Mouse (Mus musculus) kidney, embryonic 15.5 days (tissue): ENCODE results near the gene Hp1bp3. TPM values are rescaled to one million over a fixed set of nuclear protein-coding genes. Genes with fewer than 3 reads are reported as not detected.

ENCODE experiments used
- ATAC-seq: fragments of 200-750 bp; cut with Nextera tagmentation; replicated peaks from 2 replicates; pipeline ENCODE4 v1.8.0; 2017; ENCODE audit warnings: moderate TSS enrichment; ENCODE audit not compliant: low FRiP score
- H3K27ac ChIP-seq: fragments of 300-500 bp; sonication (generic); 2 replicates; pipeline ENCODE4 v1.5.1; 2015; ENCODE audit warnings: mild to moderate bottlenecking, inconsistent platforms
- H3K27me3 ChIP-seq: fragments of 300-500 bp; sonication (generic); 2 replicates; pipeline ENCODE4 v1.6.1; 2015; ENCODE audit warnings: inconsistent platforms
- H3K36me3 ChIP-seq: fragments of 300-500 bp; sonication (generic); 2 replicates; pipeline ENCODE4 v1.6.1; 2015; ENCODE audit warnings: inconsistent platforms
- H3K4me1 ChIP-seq: fragments of 300-500 bp; sonication (generic); 2 replicates; pipeline ENCODE4 v1.6.1; 2015; ENCODE audit warnings: inconsistent platforms
- H3K4me2 ChIP-seq: fragments of 300-500 bp; sonication (generic); 2 replicates; pipeline ENCODE4 v1.6.1; 2015; ENCODE audit warnings: moderate library complexity, mild to moderate bottlenecking, inconsistent platforms
- H3K4me3 ChIP-seq: fragments of 300-500 bp; sonication (generic); replicated peaks from 2 replicates; pipeline ENCODE4 v1.5.1; 2015; ENCODE audit warnings: mild to moderate bottlenecking, inconsistent platforms
- H3K9ac ChIP-seq: fragments of 300-500 bp; sonication (generic); 2 replicates; pipeline ENCODE4 v1.6.1; 2015; ENCODE audit warnings: mild to moderate bottlenecking, inconsistent platforms
- H3K9me3 ChIP-seq: fragments of 300-500 bp; sonication (generic); replicated peaks from 2 replicates; pipeline ENCODE4 v1.6.1; 2016; ENCODE audit warnings: inconsistent platforms
- WGBS: fragments of 180-500 bp; shearing (Covaris S2); methylation state at CpG from one replicate; pipeline ENCODE4 v1.1.7; 2015; ENCODE audit warnings: mixed read lengths; 5-methylcytosine and 5-hydroxymethylcytosine counted together
- polyA plus RNA-seq: library from polyadenylated mRNA; unstranded; fragments of >200 nt; fragmentation: Nextera tagmentation; extraction: Ambion mirVana; gene quantifications from 2 replicates; pipeline ENCODE4 v1.2.1, GENCODE M21; 2015

The Hp1bp3 gene
- polyA plus RNA-seq, 1 experiment from 2014 or later, result 161 TPM

DNA sequence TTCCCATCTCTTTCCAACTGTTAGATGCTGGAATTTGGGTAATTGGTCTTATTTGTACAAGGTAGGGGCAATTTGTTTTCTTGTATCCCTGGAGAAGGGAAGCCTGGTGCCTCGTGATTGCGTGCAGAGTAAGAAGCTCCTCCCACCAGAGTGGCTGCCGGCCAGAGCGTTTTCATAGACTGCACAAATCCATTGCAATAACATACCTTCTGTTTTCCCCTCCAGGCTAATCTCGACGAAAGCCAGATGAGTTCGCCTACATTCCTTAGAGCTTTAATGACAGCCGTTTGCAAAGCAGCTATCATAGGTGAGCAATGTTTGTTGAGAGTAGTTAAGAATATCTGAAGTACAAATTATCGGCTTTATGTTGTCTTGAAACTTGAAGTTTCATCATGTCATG lies 14.4 kb upstream of the Hp1bp3 start:
- H3K4me1 ChIP-seq, result no peaks in the 10 kb centered on the region
- ATAC-seq, result no peak
- H3K36me3 ChIP-seq, result peaks cover 95% of the 10 kb centered on the region
- 83% methylated on average over 9 of the region's 9 CpGs for WGBS
- no peak overlapping the region for H3K4me2 ChIP-seq
- no peaks in the 10 kb centered on the region for H3K9me3 ChIP-seq
- H3K9ac ChIP-seq, result no peak overlapping the region
- H3K4me3 ChIP-seq, result no peak overlapping the region
- H3K27ac ChIP-seq, result no peak overlapping the region
- no peaks in the 10 kb centered on the region for H3K27me3 ChIP-seq

GRCm38 (mm10) chr4:138210116-138210515 lies 6.0 kb upstream of the Hp1bp3 start:
- Histone ChIP-seq H3K27me3 (no peaks in the 10 kb centered on the region), H3K36me3 (peaks cover 50% of the 10 kb centered on the region), H3K4me3 (no peak overlapping the region), H3K9ac (no peak overlapping the region), H3K27ac (no peak overlapping the region), H3K4me2 (no peak overlapping the region), H3K9me3 (no peaks in the 10 kb centered on the region), H3K4me1 (no peaks in the 10 kb centered on the region)
- ATAC-seq, result no peak
- 94% methylated on average over 5 of the region's 5 CpGs for WGBS

GRCm38 (mm10) chr4:138213861-138214260 lies 2.2 kb upstream of the Hp1bp3 start:
- Histone ChIP-seq H3K27ac (no peak overlapping the region), H3K36me3 (peaks cover 14% of the 10 kb centered on the region), H3K9ac (no peak overlapping the region), H3K27me3 (no peaks in the 10 kb centered on the region), H3K4me1 (peaks cover 21% of the 10 kb centered on the region), H3K4me2 (no peak overlapping the region), H3K9me3 (no peaks in the 10 kb centered on the region), H3K4me3 (no peak overlapping the region)
- ATAC-seq, result no peak
- 76% methylated on average over 3 of the region's 3 CpGs for WGBS

- Histone ChIP-seq H3K27me3 (no peaks in the 10 kb centered on the region), H3K4me3 (peak overlapping the region; percentile 92), H3K9me3 (no peaks in the 10 kb centered on the region), H3K9ac (peak overlapping the region; percentile 97), H3K4me1 (peaks cover 33% of the 10 kb centered on the region), H3K4me2 (peak overlapping the region; percentile 79), H3K36me3 (no peaks in the 10 kb centered on the region; the same call in 1 of the 2 replicates), H3K27ac (peak overlapping the region; percentile 100)
- ATAC-seq, result no peak
- WGBS, result 47% methylated on average over 13 of the region's 13 CpGs
These were observed 361 bp upstream of the Hp1bp3 start for GRCm38 (mm10) chr4:138215671-138216199.

GRCm38 (mm10) chr4:138216891-138217392 lies 846 bp downstream of the Hp1bp3 start:
- Histone ChIP-seq H3K27me3 (no peaks in the 10 kb centered on the region), H3K4me3 (peak overlapping the region; percentile 92), H3K9ac (peak overlapping the region; percentile 97), H3K27ac (peak overlapping the region; percentile 100), H3K4me1 (peaks cover 37% of the 10 kb centered on the region), H3K9me3 (no peaks in the 10 kb centered on the region), H3K4me2 (peak overlapping the region; percentile 79), H3K36me3 (peaks cover 6% of the 10 kb centered on the region)
- under 1% methylated on average over 68 of the region's 68 CpGs for WGBS
- ATAC-seq, result peak; percentile 98

DNA sequence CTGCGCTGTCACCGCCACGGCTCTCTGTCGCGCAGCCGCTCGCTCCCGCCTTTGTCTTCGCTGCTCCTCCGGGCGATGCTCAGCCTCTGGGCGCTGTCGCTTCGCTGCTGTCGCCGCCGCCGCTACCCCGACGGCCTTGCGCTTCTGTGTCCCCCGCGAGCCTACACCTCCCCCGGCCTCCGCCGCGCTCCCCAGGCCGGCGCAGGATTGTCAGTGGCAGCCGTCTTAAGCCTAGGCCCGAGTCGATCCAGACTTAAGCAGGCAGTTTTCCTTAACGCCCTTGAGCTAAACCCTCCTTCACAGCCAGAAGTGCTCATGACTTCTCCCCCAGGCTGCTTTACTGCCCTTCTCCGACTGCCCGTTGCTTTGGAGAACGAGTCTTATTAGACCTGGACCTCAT lies 1.3 kb downstream of the Hp1bp3 start:
- Histone ChIP-seq H3K9ac (peak overlapping the region; percentile 97), H3K4me3 (peak overlapping the region; percentile 92), H3K27me3 (no peaks in the 10 kb centered on the region), H3K4me1 (peaks cover 37% of the 10 kb centered on the region), H3K4me2 (peak overlapping the region; percentile 79), H3K9me3 (no peaks in the 10 kb centered on the region), H3K36me3 (peaks cover 11% of the 10 kb centered on the region), H3K27ac (peak overlapping the region; percentile 89)
- WGBS, result under 1% methylated on average over 36 of the region's 36 CpGs
- ATAC-seq, result peak; percentile 36

GRCm38 (mm10) chr4:138217951-138218685 lies 2.0 kb downstream of the Hp1bp3 start:
- Histone ChIP-seq H3K4me1 (peaks cover 37% of the 10 kb centered on the region), H3K9ac (peak overlapping the region; percentile 97), H3K36me3 (peaks cover 18% of the 10 kb centered on the region), H3K9me3 (no peaks in the 10 kb centered on the region), H3K27ac (peak overlapping the region; percentile 89), H3K27me3 (no peaks in the 10 kb centered on the region), H3K4me2 (peak overlapping the region; percentile 79), H3K4me3 (peak overlapping the region; percentile 92)
- no peak for ATAC-seq
- WGBS, result 74% methylated on average over 11 of the region's 11 CpGs

GRCm38 (mm10) chr4:138219331-138219730 lies 3.2 kb downstream of the Hp1bp3 start:
- H3K4me1 ChIP-seq, result peaks cover 39% of the 10 kb centered on the region
- no peaks in the 10 kb centered on the region for H3K9me3 ChIP-seq
- no peak overlapping the region for H3K27ac ChIP-seq
- H3K27me3 ChIP-seq, result no peaks in the 10 kb centered on the region
- H3K9ac ChIP-seq, result no peak overlapping the region
- no peak for ATAC-seq
- H3K4me2 ChIP-seq, result no peak overlapping the region
- no peak overlapping the region for H3K4me3 ChIP-seq
- peaks cover 30% of the 10 kb centered on the region for H3K36me3 ChIP-seq
- WGBS, result 89% methylated on average over 5 of the region's 5 CpGs

DNA sequence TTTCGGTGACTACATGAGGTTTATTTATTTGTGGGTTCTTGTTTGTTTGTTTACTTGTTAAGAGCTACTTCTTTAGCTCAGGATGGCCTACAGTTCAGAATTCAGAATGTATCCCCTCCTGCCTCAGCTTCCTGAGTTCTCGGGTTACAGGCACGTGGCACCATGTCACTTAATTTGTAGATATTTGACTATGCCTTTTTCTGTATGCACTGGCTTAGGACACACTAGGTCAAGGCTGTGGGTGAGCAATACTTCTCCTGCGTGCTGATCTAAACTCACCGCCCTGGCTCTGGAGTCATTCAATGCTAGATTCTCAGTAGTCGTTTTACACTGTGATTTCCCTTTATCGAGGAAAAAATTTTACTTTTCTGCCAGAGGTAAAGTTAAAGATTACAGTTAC lies 4.7 kb downstream of the Hp1bp3 start:
- WGBS, result 84% methylated on average over 7 of the region's 7 CpGs
- Histone ChIP-seq H3K27me3 (no peaks in the 10 kb centered on the region), H3K27ac (no peak overlapping the region), H3K36me3 (peaks cover 44% of the 10 kb centered on the region), H3K4me3 (no peak overlapping the region), H3K9me3 (no peaks in the 10 kb centered on the region), H3K4me2 (no peak overlapping the region), H3K4me1 (peaks cover 35% of the 10 kb centered on the region), H3K9ac (no peak overlapping the region)
- ATAC-seq, result no peak

GRCm38 (mm10) chr4:138221406-138221805 lies 5.3 kb downstream of the Hp1bp3 start:
- Histone ChIP-seq H3K27ac (no peak overlapping the region), H3K27me3 (no peaks in the 10 kb centered on the region), H3K4me3 (no peak overlapping the region), H3K4me1 (peaks cover 31% of the 10 kb centered on the region), H3K9ac (no peak overlapping the region), H3K9me3 (no peaks in the 10 kb centered on the region), H3K4me2 (no peak overlapping the region), H3K36me3 (peaks cover 50% of the 10 kb centered on the region)
- 85% methylated on average over 5 of the region's 5 CpGs for WGBS
- no peak for ATAC-seq

DNA sequence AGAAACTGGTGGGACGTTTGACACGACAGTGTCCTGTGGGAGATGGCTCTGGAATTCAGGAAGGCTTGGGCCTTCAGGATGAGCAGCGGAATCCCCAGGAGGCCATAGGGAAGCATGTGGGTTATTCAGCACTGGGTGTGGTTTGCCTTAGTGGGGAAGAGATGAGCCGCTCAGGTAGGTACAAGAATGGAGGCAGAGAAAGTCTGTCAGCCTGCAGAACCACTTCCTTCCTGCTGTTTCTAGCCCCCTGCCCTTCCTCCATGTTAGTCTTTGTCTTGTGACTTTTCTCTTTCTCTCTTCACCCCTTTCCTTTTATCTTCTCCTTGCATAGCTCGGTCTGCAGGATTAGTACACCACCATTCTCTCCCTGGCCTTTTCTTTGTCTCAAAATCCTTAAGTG lies 6.3 kb downstream of the Hp1bp3 start:
- peaks cover 31% of the 10 kb centered on the region for H3K4me1 ChIP-seq
- H3K4me2 ChIP-seq, result no peak overlapping the region
- H3K27ac ChIP-seq, result no peak overlapping the region
- no peak for ATAC-seq
- WGBS, result 75% methylated on average over 5 of the region's 5 CpGs
- no peaks in the 10 kb centered on the region for H3K27me3 ChIP-seq
- H3K36me3 ChIP-seq, result peaks cover 60% of the 10 kb centered on the region
- H3K9ac ChIP-seq, result no peak overlapping the region
- H3K4me3 ChIP-seq, result no peak overlapping the region
- H3K9me3 ChIP-seq, result no peaks in the 10 kb centered on the region

- H3K27ac ChIP-seq, result no peak overlapping the region
- H3K9me3 ChIP-seq, result no peaks in the 10 kb centered on the region
- H3K4me3 ChIP-seq, result no peak overlapping the region
- no peaks in the 10 kb centered on the region for H3K27me3 ChIP-seq
- peaks cover 72% of the 10 kb centered on the region for H3K36me3 ChIP-seq
- no peak overlapping the region for H3K4me2 ChIP-seq
- no peak for ATAC-seq
- 53% methylated on average over 10 of the region's 10 CpGs for WGBS
- H3K9ac ChIP-seq, result no peak overlapping the region
- peaks cover 20% of the 10 kb centered on the region for H3K4me1 ChIP-seq
These were observed 7.5 kb downstream of the Hp1bp3 start for GRCm38 (mm10) chr4:138223623-138224022.
